Mouse (Mus musculus) liver, postnatal 0 days (tissue): ENCODE data around the gene Sdk1. TPM values are rescaled to one million over a fixed set of nuclear protein-coding genes. Genes with fewer than 3 reads are reported as not detected.

Experiments used
- ATAC-seq: fragments of 200-750 bp; cut with Nextera tagmentation; 2 replicates; pipeline ENCODE4 v1.8.0; 2017; ENCODE audit warnings: mild to moderate bottlenecking, moderate library complexity
- DNase-seq: peaks from one replicate; pipeline ENCODE4 v3.0.0-alpha.2; 2016
- H3K27ac ChIP-seq: fragments of 300-500 bp; sonication (generic); 2 replicates; pipeline ENCODE4 v1.5.1; 2014; ENCODE audit warnings: antibody characterized with exemption, moderate library complexity, mild to moderate bottlenecking, low read depth
- H3K27me3 ChIP-seq: fragments of 300-500 bp; sonication (generic); 2 replicates; pipeline ENCODE4 v1.6.1; 2014; ENCODE audit warnings: low read length, control low read depth, mixed read lengths; ENCODE audit not compliant: insufficient read depth
- H3K36me3 ChIP-seq: fragments of 300-500 bp; sonication (generic); replicated peaks from 2 replicates; pipeline ENCODE4 v1.6.1; 2014; ENCODE audit warnings: mild to moderate bottlenecking, control low read depth, low read length, moderate library complexity, mixed read lengths; ENCODE audit not compliant: insufficient read depth
- H3K4me1 ChIP-seq: fragments of 300-500 bp; sonication (generic); 2 replicates; pipeline ENCODE4 v1.6.1; 2014; ENCODE audit warnings: antibody characterized with exemption, mild to moderate bottlenecking, control low read depth; ENCODE audit not compliant: insufficient read depth
- H3K4me2 ChIP-seq: fragments of 300-500 bp; sonication (generic); 2 replicates; pipeline ENCODE4 v1.6.1; 2014; ENCODE audit warnings: low read depth, mild to moderate bottlenecking, low read length, moderate library complexity, mixed read lengths
- H3K4me3 ChIP-seq: fragments of 300-500 bp; sonication (generic); 2 replicates; pipeline ENCODE4 v1.5.1; 2014; ENCODE audit warnings: low read depth, low read length
- H3K9ac ChIP-seq: fragments of 300-500 bp; sonication (generic); replicated peaks from 2 replicates; pipeline ENCODE4 v1.6.1; 2014; ENCODE audit warnings: mild to moderate bottlenecking, moderate library complexity
- H3K9me3 ChIP-seq: fragments of 300-500 bp; sonication (generic); 2 replicates; pipeline ENCODE4 v1.6.1; 2016; ENCODE audit warnings: mild to moderate bottlenecking, control low read depth, low read length, mixed read lengths
- CTCF ChIP-seq: sonication (generic); IDR thresholded peaks from 2 replicates; pipeline ENCODE4 v1.5.1; 2016; ENCODE audit warnings: antibody characterized with exemption, low read depth
- EP300 ChIP-seq: IDR thresholded peaks from 2 replicates; pipeline ENCODE4 v1.6.1; 2016; ENCODE audit warnings: antibody characterized with exemption, low read depth, mild to moderate bottlenecking
- WGBS: fragments of 180-500 bp; shearing (Covaris S2); extraction: QIAGEN DNeasy Blood & Tissue Kit; methylation state at CpG from one replicate; pipeline ENCODE4 v1.1.7; 2014; ENCODE audit not compliant: insufficient replicate concordance; 5-methylcytosine and 5-hydroxymethylcytosine counted together
- polyA plus RNA-seq: library from polyadenylated mRNA; unstranded; fragments of >200 nt; fragmentation: Nextera tagmentation; extraction: Ambion mirVana; gene quantifications from 2 replicates; pipeline ENCODE4 v1.2.1, GENCODE M21; 2015

Gene Sdk1
- polyA plus RNA-seq, 1 experiment from 2014 or later: 0.06 TPM

DNA sequence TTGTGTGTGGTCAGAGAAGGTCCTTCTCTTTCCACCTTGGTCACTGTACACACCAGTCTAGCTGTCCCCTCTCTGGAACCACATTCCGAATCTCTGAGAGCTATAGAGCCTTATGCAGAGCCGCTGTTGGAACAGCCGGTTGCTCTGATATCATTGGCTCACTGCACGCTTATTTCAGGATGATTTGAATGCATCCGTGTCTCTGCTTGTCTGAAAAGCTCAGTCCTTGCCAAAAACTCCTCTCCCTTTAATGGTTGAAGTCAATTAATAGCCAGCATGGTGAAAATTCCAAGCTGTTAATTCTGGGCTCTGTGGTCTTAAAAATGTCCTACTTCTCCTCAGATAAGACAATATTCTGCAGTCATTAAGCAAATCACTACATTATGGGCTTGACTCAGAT lies 974.7 kb downstream of the Sdk1 start:
- DNase-seq: no peak
- no peaks in the 10 kb centered on the region for H3K27me3 ChIP-seq
- H3K9ac ChIP-seq: no peak overlapping the region
- no peak overlapping the region for H3K27ac ChIP-seq
- no peak overlapping the region for H3K4me3 ChIP-seq
- no peak for ATAC-seq
- no peak overlapping the region for H3K4me2 ChIP-seq
- WGBS: 78% methylated on average over 5 of the region's 5 CpGs
- H3K4me1 ChIP-seq: no peaks in the 10 kb centered on the region
- no peak for TF ChIP-seq CTCF
- TF ChIP-seq EP300: no peak
- no peaks in the 10 kb centered on the region for H3K36me3 ChIP-seq
- 0 out of 2 replicates have a peak, but pooled peaks cover 5% of the 10 kb centered on the region for H3K9me3 ChIP-seq

DNA sequence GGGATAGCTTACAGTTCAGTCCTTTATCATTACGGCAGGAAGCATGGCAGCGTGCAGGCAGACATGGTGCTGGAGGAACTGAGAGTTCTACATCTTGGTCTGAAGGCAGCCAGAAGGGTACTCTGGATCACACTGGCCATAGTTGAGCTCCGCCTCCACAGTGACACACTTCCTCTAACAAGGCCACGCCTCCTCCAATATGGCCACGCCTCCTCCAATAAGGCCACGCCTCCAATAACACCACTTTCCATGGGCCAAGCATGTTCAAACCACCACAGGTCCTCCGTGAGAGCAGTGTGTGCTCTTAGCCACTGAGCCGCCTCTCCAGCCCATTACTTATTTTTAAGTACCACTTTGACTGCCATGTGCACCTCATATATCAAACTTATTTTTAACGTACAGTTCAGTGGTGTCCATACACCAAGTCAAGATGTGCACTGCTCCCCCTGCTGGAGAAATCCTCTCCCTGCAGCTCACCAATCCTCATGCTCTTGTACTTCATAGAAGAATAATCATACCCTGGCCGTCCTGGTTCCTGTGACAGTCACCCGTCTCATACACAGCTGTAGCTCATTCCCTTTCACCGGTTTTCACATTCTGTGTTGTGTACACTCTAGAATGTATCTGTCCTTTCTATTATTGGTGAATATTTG lies 979.7 kb downstream of the Sdk1 start:
- H3K27me3 ChIP-seq: no peaks in the 10 kb centered on the region
- 84% methylated on average over 12 of the region's 12 CpGs for WGBS
- no peak overlapping the region for H3K27ac ChIP-seq
- H3K36me3 ChIP-seq: no peaks in the 10 kb centered on the region
- H3K9ac ChIP-seq: no peak overlapping the region
- H3K4me1 ChIP-seq: no peaks in the 10 kb centered on the region
- H3K4me3 ChIP-seq: no peak overlapping the region
- TF ChIP-seq EP300 (no peak), CTCF (peak; percentile 44)
- H3K9me3 ChIP-seq: 0 out of 2 replicates have a peak, but pooled peaks cover 5% of the 10 kb centered on the region
- DNase-seq (no peak), ATAC-seq (no peak)
- no peak overlapping the region for H3K4me2 ChIP-seq

DNA sequence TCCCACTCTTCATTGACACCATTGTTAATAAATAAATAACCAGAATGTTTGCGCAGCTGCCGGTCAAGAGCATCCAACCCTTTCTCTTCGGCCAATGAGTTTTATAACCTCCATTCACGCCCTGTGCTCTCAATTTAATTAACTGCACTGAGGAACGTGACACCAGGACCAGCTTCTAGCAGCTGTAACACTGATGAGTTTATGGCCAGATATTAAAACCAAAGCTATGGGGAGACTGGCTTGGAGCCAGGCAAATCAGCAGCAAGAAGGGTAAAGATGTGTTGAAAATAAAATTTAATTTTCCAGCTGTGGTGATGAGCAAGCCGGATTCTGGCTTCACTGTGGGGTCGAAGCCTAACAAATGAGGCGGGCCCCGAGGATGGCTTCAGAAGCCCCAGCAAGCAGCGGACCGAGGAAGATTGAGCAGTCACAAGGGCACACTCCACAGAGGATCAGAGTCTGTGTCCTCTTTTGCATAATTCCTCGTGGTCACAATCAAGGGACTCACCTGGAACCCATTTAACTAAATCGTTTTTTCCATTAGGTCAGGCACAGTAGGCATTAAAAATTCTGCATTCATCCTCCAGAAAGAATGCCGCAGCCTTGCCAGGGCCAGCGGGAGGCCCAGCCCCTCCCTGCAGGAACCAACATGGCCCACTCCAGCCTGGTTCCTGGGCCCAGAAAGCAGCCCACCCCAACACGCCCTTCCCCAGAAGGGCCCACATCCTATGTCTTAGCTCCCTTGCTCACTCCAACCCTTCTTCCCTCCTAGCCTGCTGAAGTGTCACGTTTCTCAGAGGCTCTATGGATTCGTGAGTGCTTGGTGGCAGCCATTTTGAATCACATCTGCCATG lies 987.9 kb downstream of the Sdk1 start:
- H3K4me3 ChIP-seq: no peak overlapping the region
- H3K9me3 ChIP-seq: no peaks in the 10 kb centered on the region
- H3K36me3 ChIP-seq: no peaks in the 10 kb centered on the region
- H3K27me3 ChIP-seq: no peaks in the 10 kb centered on the region
- TF ChIP-seq EP300: no peak
- no peak for TF ChIP-seq CTCF
- WGBS: 78% methylated on average over 18 of the region's 18 CpGs
- no peaks in the 10 kb centered on the region for H3K4me1 ChIP-seq
- no peak overlapping the region for H3K27ac ChIP-seq
- no peak for DNase-seq
- H3K9ac ChIP-seq: no peak overlapping the region
- no peak overlapping the region for H3K4me2 ChIP-seq
- ATAC-seq: no peak

DNA sequence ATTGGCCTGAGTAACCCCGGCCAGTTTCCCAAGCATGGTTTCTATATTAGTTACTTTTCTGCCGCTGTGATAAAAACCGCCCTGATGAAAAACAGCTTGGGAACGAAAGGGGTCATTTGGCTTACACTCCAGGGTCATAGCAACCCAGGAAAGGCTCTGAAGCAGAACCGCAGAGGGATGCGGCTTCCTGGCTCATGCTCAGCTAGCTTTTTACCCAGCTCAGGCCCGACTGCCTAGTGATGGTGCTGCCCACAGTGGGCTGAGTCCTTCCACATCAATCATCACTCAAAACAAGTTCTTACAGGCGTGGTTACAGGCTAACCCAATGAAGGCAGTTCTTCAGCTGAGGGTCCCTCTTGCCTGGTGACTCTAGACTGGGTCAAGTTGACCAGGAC lies 988.5 kb downstream of the Sdk1 start:
- Histone ChIP-seq H3K27ac (no peak overlapping the region), H3K4me1 (no peaks in the 10 kb centered on the region), H3K4me2 (no peak overlapping the region), H3K36me3 (no peaks in the 10 kb centered on the region), H3K4me3 (no peak overlapping the region), H3K9ac (no peak overlapping the region), H3K27me3 (no peaks in the 10 kb centered on the region), H3K9me3 (no peaks in the 10 kb centered on the region)
- 85% methylated on average over 8 of the region's 8 CpGs for WGBS
- no peak for ATAC-seq
- no peak for DNase-seq
- TF ChIP-seq EP300 (no peak), CTCF (no peak)

DNA sequence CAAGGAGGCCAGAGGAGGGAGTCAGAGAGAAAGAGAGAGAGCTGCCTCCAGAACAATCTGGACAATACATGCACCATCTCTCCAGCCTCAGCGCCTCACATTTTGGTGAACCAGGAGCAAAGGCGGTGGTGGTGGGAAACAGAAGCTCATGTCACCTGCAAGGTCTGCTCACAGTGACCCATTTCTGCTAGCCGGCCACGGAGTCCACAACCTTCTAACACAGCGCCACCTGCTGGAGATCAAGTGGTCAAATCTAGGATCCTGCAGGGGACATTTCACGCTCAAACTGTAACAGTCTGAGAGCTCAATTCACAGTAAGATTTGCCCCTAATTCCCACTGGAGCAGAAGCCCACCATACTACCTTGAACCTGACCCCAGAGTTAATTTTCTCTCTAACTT lies 999.0 kb downstream of the Sdk1 start:
- Histone ChIP-seq H3K36me3 (no peaks in the 10 kb centered on the region), H3K27ac (no peak overlapping the region), H3K9ac (no peak overlapping the region), H3K9me3 (0 out of 2 replicates have a peak, but pooled peaks cover 2% of the 10 kb centered on the region), H3K27me3 (no peaks in the 10 kb centered on the region), H3K4me1 (no peaks in the 10 kb centered on the region), H3K4me3 (no peak overlapping the region), H3K4me2 (no peak overlapping the region)
- no peak for ATAC-seq
- DNase-seq: no peak
- TF ChIP-seq EP300: no peak
- peak; percentile 23; the same call in 1 of the 2 replicates for TF ChIP-seq CTCF
- 81% methylated on average over 6 of the region's 6 CpGs for WGBS

DNA sequence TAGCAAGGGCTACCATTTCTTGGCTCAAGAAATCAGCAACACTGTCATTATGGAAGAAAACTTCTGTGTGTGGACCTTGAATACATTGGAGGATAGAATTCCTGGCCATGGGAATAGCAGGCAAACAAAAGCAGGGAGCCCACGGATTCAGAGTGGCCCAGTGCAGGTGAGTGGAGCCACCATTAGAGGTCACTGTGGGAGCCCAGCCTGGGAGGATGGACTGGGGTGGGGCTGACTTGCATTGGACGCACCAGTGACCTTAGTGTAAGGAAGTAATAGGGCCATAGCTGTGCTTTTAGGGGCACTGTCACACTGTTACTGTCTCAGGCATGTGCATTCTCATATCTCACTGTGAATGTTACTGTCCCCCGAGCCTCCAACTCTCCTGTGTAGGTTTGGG lies 1001.3 kb downstream of the Sdk1 start:
- H3K36me3 ChIP-seq: no peaks in the 10 kb centered on the region
- ATAC-seq: no peak

More for the DNA sequence above, 1001.3 kb downstream of the Sdk1 start:
- no peak for DNase-seq
- WGBS: 52% methylated on average over 3 of the region's 3 CpGs
- no peak overlapping the region for H3K9ac ChIP-seq
- no peak overlapping the region for H3K4me2 ChIP-seq
- H3K4me1 ChIP-seq: no peaks in the 10 kb centered on the region
- no peak overlapping the region for H3K4me3 ChIP-seq
- no peak overlapping the region for H3K27ac ChIP-seq
- H3K9me3 ChIP-seq: peaks cover 3% of the 10 kb centered on the region; the same call in 1 of the 2 replicates
- H3K27me3 ChIP-seq: no peaks in the 10 kb centered on the region
- no peak for TF ChIP-seq EP300
- TF ChIP-seq CTCF: no peak
